Mouse (Mus musculus) right cerebral cortex, postnatal 25 days (tissue): Measurements from ENCODE around the gene Tead1.

Source experiments
- DNase-seq: peaks from one replicate; pipeline ENCODE4 v3.0.0; 2022

The Tead1 gene

DNA sequence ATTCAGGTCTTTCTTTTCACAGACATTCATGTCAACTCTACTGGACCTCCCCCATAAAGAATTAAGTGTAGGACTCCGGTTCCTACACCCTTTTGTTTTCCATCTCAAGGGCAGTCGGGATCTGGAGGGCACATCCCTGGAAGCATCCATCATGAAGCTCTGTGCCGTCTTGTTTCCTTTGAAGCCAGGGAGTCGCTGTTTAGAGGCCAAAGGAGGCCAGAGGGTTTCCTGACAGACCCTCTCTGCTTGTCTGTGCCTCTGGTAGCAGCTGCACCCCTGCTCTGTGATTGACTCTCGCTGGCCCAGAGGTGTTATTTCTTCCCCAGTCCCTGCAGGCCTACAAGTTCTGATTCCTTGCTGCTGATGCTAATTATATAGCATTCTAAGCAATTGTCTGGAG is 259.8 kb downstream of the Tead1 start:
- DNase-seq = no peak

DNA sequence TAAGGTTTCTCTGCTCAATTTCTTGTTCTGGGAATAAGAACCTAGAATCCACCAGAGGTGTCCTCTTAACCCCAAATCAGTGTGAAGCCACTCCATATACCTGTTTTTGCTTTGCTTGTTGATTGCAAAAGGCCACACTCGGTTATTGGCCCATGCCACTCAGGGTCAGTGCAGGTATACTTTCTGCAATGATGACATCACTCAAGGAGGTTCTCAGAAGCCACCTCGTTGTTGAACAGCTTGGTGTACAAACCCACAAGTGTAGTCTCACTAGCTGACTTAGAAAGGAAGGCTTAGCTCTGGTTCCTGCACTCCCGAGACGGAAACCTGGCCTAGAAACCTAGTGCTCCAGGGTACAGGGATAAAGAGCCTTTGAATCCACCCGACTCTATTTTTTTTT is 263.4 kb downstream of the Tead1 start:
- DNase-seq = no peak

DNA sequence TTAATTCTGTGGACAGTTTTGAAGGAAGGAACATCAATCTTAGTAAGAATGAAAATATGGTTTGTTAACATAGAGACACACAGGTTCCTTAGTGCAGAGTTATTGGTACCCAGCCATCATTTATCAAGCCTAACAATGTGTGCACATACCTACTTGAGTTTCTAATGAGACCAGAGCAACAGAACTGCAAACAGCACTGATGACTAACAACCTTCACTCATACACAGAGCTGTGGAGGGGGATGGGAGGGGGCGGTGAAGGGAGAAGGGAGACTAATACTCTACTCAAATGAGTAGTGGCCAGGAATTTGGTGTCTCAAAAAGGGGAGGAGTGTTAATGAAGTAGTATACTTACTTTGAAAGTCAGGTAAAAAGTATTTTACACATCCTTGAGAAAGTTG is 263.9 kb downstream of the Tead1 start:
- DNase-seq = no peak

DNA sequence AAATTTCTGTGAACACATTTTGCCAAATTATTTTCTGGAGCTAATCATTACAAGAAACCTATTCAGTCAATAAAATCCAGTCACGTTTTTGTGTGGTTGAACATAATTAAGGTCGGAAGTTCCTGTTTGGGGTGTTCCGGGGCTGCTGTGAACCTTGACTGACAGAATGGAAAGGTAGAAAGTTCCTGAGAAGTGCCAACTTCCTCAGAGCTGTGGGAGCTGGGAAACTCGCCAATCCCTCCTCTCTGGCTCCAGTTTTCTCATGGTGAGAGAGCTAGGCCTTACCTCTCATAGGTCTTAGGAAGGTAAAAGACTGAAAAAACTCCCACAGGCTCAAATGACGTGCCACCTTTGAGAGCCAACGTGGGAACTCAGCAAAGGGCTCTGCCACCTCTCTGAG is 267.6 kb downstream of the Tead1 start:
- DNase-seq = no peak

DNA sequence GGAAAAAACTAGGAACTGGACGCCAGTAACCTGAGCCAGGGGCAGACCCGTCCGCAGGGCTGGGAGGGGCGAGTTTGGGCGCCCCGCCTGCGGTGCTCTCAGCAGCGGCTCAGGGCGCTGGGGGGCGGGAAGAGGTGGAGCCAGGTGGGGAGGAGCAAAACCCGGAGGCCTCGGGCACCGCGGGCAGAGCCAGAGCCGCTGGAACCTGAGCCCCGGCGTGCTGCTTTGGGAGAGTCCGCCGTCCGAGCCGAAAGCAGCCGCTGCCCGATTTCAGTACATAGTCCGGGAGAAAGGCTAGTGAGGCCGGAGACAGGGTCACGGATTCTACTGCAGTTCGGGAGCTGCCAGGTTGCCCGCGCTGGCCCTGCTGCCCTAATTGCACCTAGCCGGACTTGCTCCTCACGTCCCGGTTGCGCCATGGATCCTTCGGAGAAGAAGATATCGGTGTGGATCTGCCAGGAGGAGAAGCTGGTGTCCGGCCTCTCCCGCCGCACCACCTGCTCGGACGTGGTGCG is 274.7 kb downstream of the Tead1 start, which contains the start of gene Rassf10:
TSS of gene Rassf10 (plus strand) at position 186 of the 515 bp plus-strand sequence.
- DNase-seq = peak; percentile 23

DNA sequence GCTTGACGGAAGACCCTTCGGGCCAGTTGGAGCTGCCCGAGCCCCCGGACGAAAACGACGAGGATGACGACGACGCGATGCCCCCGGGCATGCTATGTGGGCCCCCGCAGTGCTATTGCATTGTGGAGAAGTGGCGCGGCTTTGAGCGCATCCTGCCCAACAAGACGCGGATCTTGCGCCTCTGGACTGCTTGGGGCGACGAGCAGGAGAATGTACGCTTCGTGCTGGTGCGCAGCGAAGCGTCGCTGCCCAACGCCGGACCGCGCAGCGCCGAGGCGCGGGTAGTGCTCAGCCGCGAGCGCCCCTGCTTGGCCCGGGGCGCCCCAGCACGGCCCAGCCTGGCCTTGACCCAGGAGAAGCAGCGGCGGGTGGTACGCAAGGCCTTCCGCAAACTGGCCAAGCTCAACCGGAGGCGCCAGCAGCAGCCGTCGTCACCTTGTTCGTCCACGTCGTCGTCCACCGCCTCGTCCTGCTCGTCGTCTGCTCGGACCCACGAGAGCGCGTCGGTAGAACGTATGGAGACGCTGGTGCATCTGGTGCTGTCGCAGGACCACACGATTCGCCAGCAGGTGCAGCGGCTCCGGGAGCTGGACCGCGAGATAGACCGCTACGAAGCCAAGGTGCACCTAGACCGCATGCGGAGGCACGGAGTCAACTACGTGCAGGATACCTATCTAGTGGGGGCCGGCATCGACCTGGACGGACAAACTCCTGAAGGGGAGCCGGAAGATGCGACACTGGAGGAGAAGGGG is 275.4 kb downstream of the Tead1 start:
- DNase-seq = peak; percentile 5

DNA sequence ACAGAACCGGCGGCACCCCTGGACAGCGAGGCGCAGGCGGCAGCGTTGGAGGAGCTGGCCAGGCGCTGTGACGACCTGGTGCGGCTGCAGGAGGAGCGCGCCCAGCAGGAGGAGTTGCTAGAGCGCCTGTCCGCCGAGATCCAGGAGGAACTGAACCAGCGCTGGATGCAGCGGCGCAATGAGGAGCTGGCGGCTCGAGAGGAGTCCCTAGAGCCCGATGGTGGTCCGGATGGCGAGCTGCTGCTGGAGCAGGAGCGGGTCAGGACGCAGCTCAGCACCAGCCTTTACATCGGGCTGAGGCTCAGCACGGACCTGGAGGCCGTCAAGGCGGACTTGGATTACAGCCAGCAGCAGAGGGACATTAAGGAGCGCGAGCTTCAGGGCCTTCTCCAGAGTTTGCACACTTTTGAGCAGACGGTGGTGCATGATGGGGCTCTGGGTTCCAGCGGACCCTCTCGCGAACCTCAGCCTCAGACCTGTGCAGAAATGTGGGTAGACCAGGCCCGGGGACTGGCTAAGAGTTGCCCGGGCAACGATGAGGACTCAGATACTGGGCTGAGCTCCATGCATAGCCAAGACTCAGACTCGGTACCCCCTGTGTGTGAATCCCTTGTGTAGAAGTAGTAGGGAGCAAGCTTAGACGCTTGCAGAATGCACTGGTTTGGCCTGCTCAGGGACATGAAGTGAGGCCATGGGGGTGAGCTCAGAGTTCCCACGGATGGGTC is 276.1 kb downstream of the Tead1 start:
- DNase-seq = peak; percentile 8

DNA sequence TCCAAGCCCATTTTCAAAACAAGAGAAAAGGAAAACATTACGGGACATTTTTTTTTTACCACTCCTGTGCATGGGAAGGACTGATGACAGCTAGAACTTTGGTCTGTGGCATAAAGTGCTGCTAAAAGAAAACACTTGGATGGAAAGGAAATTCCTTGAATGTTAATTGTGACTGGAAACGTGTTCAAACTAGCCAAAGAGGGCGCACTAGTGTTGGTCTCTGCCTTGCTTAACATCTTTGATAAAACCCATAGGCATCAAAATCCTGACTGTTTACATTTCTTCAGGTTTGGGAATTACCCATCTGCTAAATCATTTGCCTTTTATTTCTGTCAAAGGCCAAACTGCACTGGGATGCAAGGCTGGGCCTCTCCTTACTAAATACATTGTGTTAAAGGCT is 276.8 kb downstream of the Tead1 start:
- no peak for DNase-seq
